Mouse (Mus musculus): ENCODE data around the gene Tpi1. TPM values are rescaled to one million over a fixed set of nuclear protein-coding genes. Genes with fewer than 3 reads are reported as not detected.

The Tpi1 gene
- polyA plus RNA-seq, 1 experiment = 1,480 TPM

DNA sequence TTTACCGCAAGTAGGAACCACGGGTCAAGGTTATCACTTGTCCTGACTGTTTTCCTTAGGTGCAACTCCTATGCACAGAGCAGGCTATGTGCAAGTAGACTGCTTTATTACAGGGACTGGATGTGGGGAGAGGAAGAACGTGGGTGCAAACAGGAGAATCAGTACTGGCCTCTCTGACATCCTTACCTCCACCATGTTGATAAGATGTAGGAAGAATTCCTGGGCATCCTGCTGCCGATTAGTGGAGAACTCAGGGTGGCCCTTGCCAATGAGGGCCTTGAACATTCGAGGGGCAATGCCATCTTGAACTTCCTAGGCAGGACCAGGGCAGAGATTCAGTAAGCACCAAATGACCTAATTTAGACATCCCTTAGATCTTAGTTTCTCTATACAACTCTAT lies 6.8 kb upstream of the Tpi1 start:
- Histone ChIP-seq H3K4me2 (ENCODE audit: low read depth) (no peak overlapping the region), H3K79me2 (ENCODE audit: control insufficient read depth, insufficient read depth) (no peaks in the 10 kb centered on the region), H3ac (ENCODE audit: control insufficient read depth, insufficient read length) (no peak overlapping the region), H3K4me3 (no peak overlapping the region), H3K36me3 (ENCODE audit: control insufficient read depth, insufficient read depth) (peaks cover 49% of the 10 kb centered on the region), H3K27me3 (ENCODE audit: control insufficient read depth, insufficient read depth, insufficient read length) (no peaks in the 10 kb centered on the region)
- TF ChIP-seq MAX (IDR thresholded peaks at IDR 0.05; ENCODE audit: low read depth) (no peak), MYOD1 (IDR thresholded peaks at IDR 0.05; ENCODE audit: control insufficient read depth in 1 of 3, insufficient read length in 2 of 3, low read depth in 2 of 3) (no peak), MYOG (IDR thresholded peaks at IDR 0.05; ENCODE audit: control insufficient read depth in 1 of 3, insufficient read depth in 1 of 3, insufficient read length in 2 of 3, low read depth in 2 of 3) (no peak), REST (IDR thresholded peaks at IDR 0.05; ENCODE audit: insufficient read depth, insufficient read length) (no peak), POLR2A (IDR thresholded peaks at IDR 0.05; ENCODE audit: insufficient read length, low read depth) (no peak), TCF3 (IDR thresholded peaks at IDR 0.05; ENCODE audit: insufficient read length, low read depth) (no peak), SRF (IDR thresholded peaks at IDR 0.05; ENCODE audit: control insufficient read depth, insufficient read length, low read depth) (no peak), CEBPB (IDR thresholded peaks at IDR 0.05; ENCODE audit: insufficient read depth, poor library complexity, severe bottlenecking) (no peak), E2F4 (IDR thresholded peaks at IDR 0.05; ENCODE audit: insufficient read depth) (no peak), USF1 (IDR thresholded peaks at IDR 0.05; ENCODE audit: low read depth) (no peak), POLR2AphosphoS2 (IDR thresholded peaks at IDR 0.05; ENCODE audit: insufficient read length, low read depth) (no peak)

DNA sequence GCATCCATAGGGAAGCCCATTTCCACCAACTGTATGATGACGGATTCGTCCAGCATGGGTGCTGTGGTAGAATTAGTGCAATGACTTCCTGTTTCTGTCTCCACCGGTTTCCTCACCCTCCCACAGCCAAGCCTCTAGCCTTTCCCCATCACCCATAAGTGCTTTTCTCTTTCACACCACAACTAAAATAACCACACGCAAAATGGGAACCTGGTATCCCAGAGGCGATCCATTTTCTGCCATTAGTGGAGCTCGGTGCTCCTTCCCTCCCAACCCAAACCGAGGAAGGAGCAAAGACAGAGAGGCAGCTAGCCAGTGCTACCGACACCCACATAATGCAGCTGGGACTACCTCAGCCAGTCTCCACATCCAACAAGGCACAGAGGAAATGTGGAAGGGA lies 3.9 kb upstream of the Tpi1 start:
- H3K27me3 ChIP-seq (ENCODE audit: control insufficient read depth, insufficient read depth, insufficient read length) = no peaks in the 10 kb centered on the region
- no peak overlapping the region for H3K4me3 ChIP-seq
- H3K79me2 ChIP-seq (ENCODE audit: control insufficient read depth, insufficient read depth) = peaks cover 9% of the 10 kb centered on the region
- TF ChIP-seq MYOD1 (IDR thresholded peaks at IDR 0.05; ENCODE audit: control insufficient read depth in 1 of 3, insufficient read length in 2 of 3, low read depth in 2 of 3) (no peak), TCF3 (IDR thresholded peaks at IDR 0.05; ENCODE audit: insufficient read length, low read depth) (no peak), CEBPB (IDR thresholded peaks at IDR 0.05; ENCODE audit: insufficient read depth, poor library complexity, severe bottlenecking) (no peak), SRF (IDR thresholded peaks at IDR 0.05; ENCODE audit: control insufficient read depth, insufficient read length, low read depth) (no peak), REST (IDR thresholded peaks at IDR 0.05; ENCODE audit: insufficient read depth, insufficient read length) (no peak), E2F4 (IDR thresholded peaks at IDR 0.05; ENCODE audit: insufficient read depth) (no peak), USF1 (IDR thresholded peaks at IDR 0.05; ENCODE audit: low read depth) (no peak), POLR2AphosphoS2 (IDR thresholded peaks at IDR 0.05; ENCODE audit: insufficient read length, low read depth) (no peak), MYOG (IDR thresholded peaks at IDR 0.05; ENCODE audit: control insufficient read depth in 1 of 3, insufficient read depth in 1 of 3, insufficient read length in 2 of 3, low read depth in 2 of 3) (no peak), POLR2A (IDR thresholded peaks at IDR 0.05; ENCODE audit: insufficient read length, low read depth) (no peak), TCF12 (IDR thresholded peaks at IDR 0.05; ENCODE audit: insufficient read depth, poor library complexity, severe bottlenecking) (no peak), MAX (IDR thresholded peaks at IDR 0.05; ENCODE audit: low read depth) (no peak)
- H3ac ChIP-seq (ENCODE audit: control insufficient read depth, insufficient read length) = no peak overlapping the region
- H3K36me3 ChIP-seq (ENCODE audit: control insufficient read depth, insufficient read depth) = peaks cover 26% of the 10 kb centered on the region
- H3K4me2 ChIP-seq (ENCODE audit: low read depth) = no peak overlapping the region

DNA sequence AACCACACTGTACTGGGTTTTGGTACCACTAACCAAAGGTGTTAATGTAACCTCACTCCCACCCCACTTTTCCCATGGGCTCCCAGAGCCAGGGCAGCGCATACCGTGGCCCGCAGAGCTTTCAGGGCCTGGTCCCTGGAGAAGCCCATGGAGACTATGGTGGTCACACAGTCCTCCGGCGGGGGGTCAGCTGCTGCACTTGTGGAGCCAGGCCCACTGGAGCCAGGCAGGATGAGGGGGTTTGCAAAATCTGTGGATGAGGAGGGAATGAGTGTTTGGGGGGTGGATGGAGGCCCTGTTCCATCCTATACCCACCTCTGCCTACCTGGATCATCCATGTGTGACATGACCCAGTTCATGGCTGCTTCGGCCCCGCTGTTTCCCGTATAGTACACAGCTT lies 3.5 kb upstream of the Tpi1 start:
- H3K4me2 ChIP-seq (ENCODE audit: low read depth) = no peak overlapping the region
- TF ChIP-seq POLR2AphosphoS2 (IDR thresholded peaks at IDR 0.05; ENCODE audit: insufficient read length, low read depth) (no peak), POLR2A (IDR thresholded peaks at IDR 0.05; ENCODE audit: insufficient read length, low read depth) (no peak), E2F4 (IDR thresholded peaks at IDR 0.05; ENCODE audit: insufficient read depth) (no peak), MYOG (IDR thresholded peaks at IDR 0.05; ENCODE audit: control insufficient read depth in 1 of 3, insufficient read depth in 1 of 3, insufficient read length in 2 of 3, low read depth in 2 of 3) (no peak), USF1 (IDR thresholded peaks at IDR 0.05; ENCODE audit: low read depth) (no peak), MYOD1 (IDR thresholded peaks at IDR 0.05; ENCODE audit: control insufficient read depth in 1 of 3, insufficient read length in 2 of 3, low read depth in 2 of 3) (no peak), REST (IDR thresholded peaks at IDR 0.05; ENCODE audit: insufficient read depth, insufficient read length) (no peak), CEBPB (IDR thresholded peaks at IDR 0.05; ENCODE audit: insufficient read depth, poor library complexity, severe bottlenecking) (no peak), TCF12 (IDR thresholded peaks at IDR 0.05; ENCODE audit: insufficient read depth, poor library complexity, severe bottlenecking) (no peak), MAX (IDR thresholded peaks at IDR 0.05; ENCODE audit: low read depth) (no peak), SRF (IDR thresholded peaks at IDR 0.05; ENCODE audit: control insufficient read depth, insufficient read length, low read depth) (no peak), TCF3 (IDR thresholded peaks at IDR 0.05; ENCODE audit: insufficient read length, low read depth) (no peak)
- H3ac ChIP-seq (ENCODE audit: control insufficient read depth, insufficient read length) = no peak overlapping the region
- no peaks in the 10 kb centered on the region for H3K27me3 ChIP-seq (ENCODE audit: control insufficient read depth, insufficient read depth, insufficient read length)
- H3K4me3 ChIP-seq = no peak overlapping the region
- H3K36me3 ChIP-seq (ENCODE audit: control insufficient read depth, insufficient read depth) = peaks cover 26% of the 10 kb centered on the region
- peaks cover 13% of the 10 kb centered on the region for H3K79me2 ChIP-seq (ENCODE audit: control insufficient read depth, insufficient read depth)

DNA sequence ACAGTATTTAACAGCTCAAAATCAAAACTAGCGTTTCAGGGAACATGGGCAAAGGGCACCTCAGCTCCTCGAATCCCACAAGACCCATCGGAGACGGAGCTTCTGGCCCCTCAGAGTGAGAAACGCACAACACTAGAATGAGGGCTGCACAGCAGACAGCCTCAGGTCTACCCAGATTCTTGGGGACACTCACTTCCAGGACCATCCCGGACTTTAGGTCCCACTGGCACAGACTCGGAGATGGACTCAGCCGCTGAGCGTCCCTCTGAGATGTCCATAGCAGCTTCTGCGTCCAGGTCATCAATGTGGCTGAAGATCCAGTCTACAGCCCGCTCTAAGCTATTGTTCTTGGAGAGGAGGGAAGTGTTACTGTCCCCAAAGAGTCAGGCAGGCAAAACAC lies 3.0 kb upstream of the Tpi1 start:
- Histone ChIP-seq H3ac (ENCODE audit: control insufficient read depth, insufficient read length) (no peak overlapping the region), H3K4me2 (ENCODE audit: low read depth) (no peak overlapping the region), H3K27me3 (ENCODE audit: control insufficient read depth, insufficient read depth, insufficient read length) (no peaks in the 10 kb centered on the region), H3K36me3 (ENCODE audit: control insufficient read depth, insufficient read depth) (peaks cover 29% of the 10 kb centered on the region), H3K4me3 (no peak overlapping the region), H3K79me2 (ENCODE audit: control insufficient read depth, insufficient read depth) (peaks cover 18% of the 10 kb centered on the region)
- TF ChIP-seq CEBPB (IDR thresholded peaks at IDR 0.05; ENCODE audit: insufficient read depth, poor library complexity, severe bottlenecking) = no peak
- no peak for TF ChIP-seq MYOD1 (IDR thresholded peaks at IDR 0.05; ENCODE audit: control insufficient read depth in 1 of 3, insufficient read length in 2 of 3, low read depth in 2 of 3)
- TF ChIP-seq E2F4 (IDR thresholded peaks at IDR 0.05; ENCODE audit: insufficient read depth) = no peak
- TF ChIP-seq POLR2A (IDR thresholded peaks at IDR 0.05; ENCODE audit: insufficient read length, low read depth) = no peak
- TF ChIP-seq TCF12 (IDR thresholded peaks at IDR 0.05; ENCODE audit: insufficient read depth, poor library complexity, severe bottlenecking) = no peak
- no peak for TF ChIP-seq REST (IDR thresholded peaks at IDR 0.05; ENCODE audit: insufficient read depth, insufficient read length)
- TF ChIP-seq USF1 (IDR thresholded peaks at IDR 0.05; ENCODE audit: low read depth) = no peak
- TF ChIP-seq MAX (IDR thresholded peaks at IDR 0.05; ENCODE audit: low read depth) = no peak
- TF ChIP-seq POLR2AphosphoS2 (IDR thresholded peaks at IDR 0.05; ENCODE audit: insufficient read length, low read depth) = no peak
- TF ChIP-seq SRF (IDR thresholded peaks at IDR 0.05; ENCODE audit: control insufficient read depth, insufficient read length, low read depth) = no peak
- no peak for TF ChIP-seq MYOG (IDR thresholded peaks at IDR 0.05; ENCODE audit: control insufficient read depth in 1 of 3, insufficient read depth in 1 of 3, insufficient read length in 2 of 3, low read depth in 2 of 3)
